Mouse (Mus musculus) liver, adult 2 months (tissue): ENCODE measurements around the gene Paqr4. TPM values are rescaled to one million over a fixed set of nuclear protein-coding genes. Genes with fewer than 3 reads are reported as not detected.

Source experiments
- DNase-seq: peaks from one replicate; pipeline ENCODE4 v3.0.0-alpha.2; 2011; ENCODE audit warnings: low read depth, low spot score; ENCODE audit errors: extremely low read depth
- H3K27ac ChIP-seq: fragments of 200-500 bp; replicated peaks from 2 replicates; pipeline ENCODE4 v1.5.1; 2012; ENCODE audit warnings: low read depth, mild to moderate bottlenecking, control low read depth, inconsistent platforms, low read length; ENCODE audit not compliant: insufficient read depth
- H3K27me3 ChIP-seq: fragments of 200-500 bp; 2 replicates; pipeline ENCODE4 v1.6.1; 2012; ENCODE audit warnings: mild to moderate bottlenecking, moderate library complexity, low read length, inconsistent platforms; ENCODE audit not compliant: control insufficient read depth, insufficient read depth
- H3K36me3 ChIP-seq: fragments of 200-500 bp; 2 replicates; pipeline ENCODE4 v1.6.1; 2012; ENCODE audit warnings: low read length, inconsistent platforms; ENCODE audit not compliant: control insufficient read depth, insufficient read depth
- H3K4me1 ChIP-seq: fragments of 200-500 bp; 2 replicates; pipeline ENCODE4 v1.6.1; 2011; ENCODE audit warnings: low read length; ENCODE audit not compliant: control insufficient read depth, insufficient read depth
- H3K4me3 ChIP-seq: fragments of 200-500 bp; 2 replicates; pipeline ENCODE4 v1.5.1; 2011; ENCODE audit warnings: low read depth, mild to moderate bottlenecking, control low read depth, low read length, moderate library complexity; ENCODE audit not compliant: insufficient read depth
- H3K79me2 ChIP-seq: fragments of 200-500 bp; 2 replicates; pipeline ENCODE4 v1.6.1; 2012; ENCODE audit warnings: inconsistent platforms, mild to moderate bottlenecking, low read length, moderate library complexity; ENCODE audit not compliant: control insufficient read depth, insufficient read depth
- H3K9ac ChIP-seq: fragments of 200-500 bp; 2 replicates; pipeline ENCODE4 v1.6.1; 2012; ENCODE audit warnings: low read depth, mild to moderate bottlenecking, control low read depth, inconsistent platforms, low read length
- CTCF ChIP-seq: fragments of 200-500 bp; IDR thresholded peaks from 2 replicates; pipeline ENCODE4 v1.5.1; 2011; ENCODE audit warnings: low read depth, low read length, control low read depth
- POLR2A ChIP-seq: fragments of 200-500 bp; IDR thresholded peaks from 2 replicates; pipeline ENCODE4 v1.6.1; 2011; ENCODE audit warnings: low read length, control low read depth; ENCODE audit not compliant: insufficient read depth; ENCODE audit errors: extremely low read depth
- WGBS: fragments of 180-500 bp; shearing (Covaris S2); methylation state at CpG from one replicate; pipeline ENCODE4 v1.1.7; 2018; 5-methylcytosine and 5-hydroxymethylcytosine counted together
- polyA plus RNA-seq: library from polyadenylated mRNA; depleted of rRNA; stranded (reverse); fragments of >200 nt; gene quantifications from 2 replicates; pipeline ENCODE4 v1.2.3, GENCODE M21; 2012
- total RNA-seq: library from RNA; depleted of rRNA; stranded (reverse); fragments of >200 nt; gene quantifications from 2 replicates; pipeline ENCODE4 v1.2.3, GENCODE M21; 2014

The Paqr4 gene
- total and polyA plus RNA-seq, 2 experiments: 1.6 to 3.7 TPM

- 97% methylated on average over 9 of the region's 9 CpGs for WGBS
- no peak overlapping the region for H3K4me3 ChIP-seq
- TF ChIP-seq CTCF: no peak
- TF ChIP-seq POLR2A: no peak
- H3K79me2 ChIP-seq: no peaks in the 10 kb centered on the region
- no peak overlapping the region for H3K27ac ChIP-seq
- DNase-seq: no peak
- H3K36me3 ChIP-seq: peaks cover 4% of the 10 kb centered on the region; the same call in 1 of the 2 replicates
- no peak overlapping the region for H3K9ac ChIP-seq
- no peaks in the 10 kb centered on the region for H3K27me3 ChIP-seq
- no peaks in the 10 kb centered on the region for H3K4me1 ChIP-seq
Observed at GRCm38 (mm10) chr17:23760231-23760630, 19.6 kb upstream of the Paqr4 start.

DNA sequence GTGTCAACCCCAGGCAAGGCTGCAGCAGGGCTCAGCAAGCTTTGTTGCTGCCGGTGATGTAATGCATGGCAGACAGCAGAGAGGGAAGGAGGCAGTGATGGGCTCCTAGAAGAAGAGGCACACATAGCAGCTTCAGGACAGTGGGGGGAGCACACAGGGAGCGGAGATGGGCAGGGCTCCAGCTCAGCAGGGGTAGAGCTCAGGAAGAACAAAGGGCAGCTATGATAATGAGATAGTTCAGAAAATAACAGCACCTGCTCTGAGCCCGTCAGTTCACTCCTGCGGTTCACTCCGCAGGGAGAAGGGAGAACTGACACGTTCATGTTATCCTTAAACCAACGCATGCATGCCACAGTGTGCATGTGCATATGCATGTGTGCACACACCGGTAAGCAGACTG lies 18.1 kb upstream of the Paqr4 start:
- H3K27me3 ChIP-seq: no peaks in the 10 kb centered on the region
- WGBS: 95% methylated on average over 8 of the region's 8 CpGs
- TF ChIP-seq CTCF (no peak), POLR2A (no peak)
- no peak overlapping the region for H3K9ac ChIP-seq
- peaks cover 4% of the 10 kb centered on the region; the same call in 1 of the 2 replicates for H3K36me3 ChIP-seq
- no peaks in the 10 kb centered on the region for H3K79me2 ChIP-seq
- H3K4me1 ChIP-seq: no peaks in the 10 kb centered on the region
- no peak overlapping the region for H3K4me3 ChIP-seq
- no peak for DNase-seq
- H3K27ac ChIP-seq: no peak overlapping the region

DNA sequence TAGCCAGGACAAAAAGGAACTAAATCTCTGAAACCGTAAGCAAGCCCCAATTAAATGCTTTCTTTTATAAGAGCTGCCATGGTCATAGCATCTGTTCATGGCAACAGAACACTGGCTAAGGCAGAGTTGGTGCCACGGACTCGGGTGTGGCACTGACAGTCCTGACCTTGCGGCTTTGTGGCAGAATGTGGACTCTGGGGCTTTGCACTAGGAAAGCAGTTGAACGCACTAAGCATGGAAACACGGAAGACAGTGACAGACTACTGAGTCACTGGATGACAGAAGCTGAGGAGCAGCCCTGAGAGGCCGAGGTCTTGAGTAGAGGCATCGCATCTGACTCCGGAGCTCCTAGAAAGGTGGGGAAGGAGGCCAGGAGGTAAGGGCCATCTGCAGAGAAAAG lies 16.9 kb upstream of the Paqr4 start:
- no peak overlapping the region for H3K9ac ChIP-seq
- peaks cover 4% of the 10 kb centered on the region; the same call in 1 of the 2 replicates for H3K36me3 ChIP-seq
- H3K4me3 ChIP-seq: no peak overlapping the region
- H3K4me1 ChIP-seq: no peaks in the 10 kb centered on the region
- H3K27ac ChIP-seq: no peak overlapping the region
- no peak for DNase-seq
- WGBS: 96% methylated on average over 9 of the region's 9 CpGs
- no peaks in the 10 kb centered on the region for H3K27me3 ChIP-seq
- TF ChIP-seq CTCF (no peak), POLR2A (no peak)
- no peaks in the 10 kb centered on the region for H3K79me2 ChIP-seq

DNA sequence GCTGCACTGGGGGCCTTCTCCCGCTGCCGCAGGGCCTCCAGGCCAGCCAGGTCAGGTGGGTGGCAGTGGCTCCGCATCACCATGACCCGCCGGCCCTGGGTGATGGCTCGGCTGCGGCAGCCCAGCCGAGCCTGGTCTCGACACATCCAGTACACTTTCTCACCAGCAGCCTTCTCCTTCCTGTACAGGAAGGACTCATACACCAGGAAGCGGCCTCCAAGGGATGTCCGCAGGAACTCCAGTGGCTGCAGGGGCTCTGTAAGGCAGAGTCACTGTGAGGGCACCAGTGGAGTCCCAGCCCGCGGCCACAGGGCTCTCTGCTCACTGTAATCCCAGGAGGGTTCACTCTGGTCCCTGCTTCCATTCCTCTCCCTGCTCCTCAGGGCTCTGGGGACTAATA lies 15.0 kb upstream of the Paqr4 start:
- Histone ChIP-seq H3K9ac (0 out of 2 replicates have a peak overlapping the region, but pooled peaks have one; percentile 17), H3K36me3 (no peaks in the 10 kb centered on the region), H3K4me3 (peak overlapping the region; percentile 35; the same call in 1 of the 2 replicates), H3K27ac (peak overlapping the region; percentile 73), H3K79me2 (no peaks in the 10 kb centered on the region), H3K4me1 (no peaks in the 10 kb centered on the region), H3K27me3 (no peaks in the 10 kb centered on the region)
- 85% methylated on average over 13 of the region's 13 CpGs for WGBS
- DNase-seq: no peak
- TF ChIP-seq POLR2A: no peak

DNA sequence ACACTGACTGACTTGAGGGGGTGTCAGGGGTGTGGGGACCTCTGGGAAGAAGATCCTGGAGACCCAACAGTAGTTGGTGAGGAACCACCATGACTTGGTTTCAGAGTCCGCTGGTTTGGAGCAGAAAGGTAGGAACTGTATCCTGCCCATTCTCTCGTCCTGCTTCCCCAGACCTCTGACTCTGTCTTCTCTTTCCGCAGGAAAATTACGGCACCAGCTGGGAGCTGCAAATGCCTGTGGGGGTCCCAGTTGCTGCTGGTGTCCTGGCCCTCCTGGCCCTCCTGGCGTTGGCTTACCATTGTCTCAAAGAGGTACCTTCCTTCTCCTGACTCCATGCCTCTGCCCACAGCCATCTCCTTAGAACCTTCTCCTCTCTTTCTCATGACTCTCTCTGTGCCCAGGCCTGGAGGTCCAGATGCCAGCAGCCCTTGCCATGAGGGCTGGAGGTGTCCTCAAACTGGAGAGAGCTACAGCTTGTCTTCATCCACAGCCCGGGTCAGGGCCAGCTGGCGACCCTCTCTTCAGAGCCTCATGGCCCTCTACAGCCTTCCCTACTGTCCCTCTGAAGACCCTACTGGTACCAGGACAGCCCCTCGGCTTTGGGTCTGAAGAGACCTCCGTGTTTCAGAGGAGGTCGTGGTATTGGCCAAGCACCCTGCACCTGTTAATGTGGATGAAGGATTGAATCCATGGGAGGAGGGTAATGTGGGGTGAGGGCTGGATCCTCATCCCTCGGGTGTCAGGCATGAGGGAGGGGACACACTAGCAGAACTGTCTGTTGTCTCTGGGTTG lies 8.9 kb upstream of the Paqr4 start:
- 80% methylated on average over 11 of the region's 11 CpGs for WGBS
- Histone ChIP-seq H3K27me3 (0 out of 2 replicates have a peak, but pooled peaks cover 17% of the 10 kb centered on the region), H3K4me1 (no peaks in the 10 kb centered on the region), H3K79me2 (no peaks in the 10 kb centered on the region), H3K36me3 (no peaks in the 10 kb centered on the region), H3K4me3 (peak overlapping the region; percentile 27), H3K9ac (peak overlapping the region; percentile 61), H3K27ac (peak overlapping the region; percentile 2; the same call in 1 of the 2 replicates)
- TF ChIP-seq POLR2A: no peak
- no peak for TF ChIP-seq CTCF
- DNase-seq: no peak
